Mouse (Mus musculus) cortical plate, adult 2 months (tissue): Measurements from ENCODE around the gene Mad1l1.

Experiments
- CTCF ChIP-seq: fragments of 200-500 bp; IDR thresholded peaks from 2 replicates; pipeline ENCODE4 v1.5.1; 2011; ENCODE audit warnings: mild to moderate bottlenecking, control low read depth, low read length; ENCODE audit not compliant: insufficient read depth; ENCODE audit errors: extremely low read depth
- POLR2A ChIP-seq: fragments of 200-500 bp; IDR thresholded peaks from 2 replicates; pipeline ENCODE4 v1.6.1; 2011; ENCODE audit warnings: mild to moderate bottlenecking, low read length, control low read depth; ENCODE audit not compliant: insufficient read depth; ENCODE audit errors: extremely low read depth

- TF ChIP-seq POLR2A (no peak), CTCF (no peak)
These were observed 239.0 kb downstream of the Mad1l1 start for GRCm38 (mm10) chr5:140082204-140082812.
